Mouse (Mus musculus): ENCODE measurements around the gene H2-T24. TPM values are rescaled to one million over a fixed set of nuclear protein-coding genes. Genes with fewer than 3 reads are reported as not detected.

Gene H2-T24
- 4.2 and 6.5 TPM in 2 replicates for polyA plus RNA-seq (2012; rRNA removed)

GRCm38 (mm10) chr17:36020191-36021073, at the start of gene H2-T24:
Gene H2-T24 (minus strand): TSS chr17:36020560.

DNA sequence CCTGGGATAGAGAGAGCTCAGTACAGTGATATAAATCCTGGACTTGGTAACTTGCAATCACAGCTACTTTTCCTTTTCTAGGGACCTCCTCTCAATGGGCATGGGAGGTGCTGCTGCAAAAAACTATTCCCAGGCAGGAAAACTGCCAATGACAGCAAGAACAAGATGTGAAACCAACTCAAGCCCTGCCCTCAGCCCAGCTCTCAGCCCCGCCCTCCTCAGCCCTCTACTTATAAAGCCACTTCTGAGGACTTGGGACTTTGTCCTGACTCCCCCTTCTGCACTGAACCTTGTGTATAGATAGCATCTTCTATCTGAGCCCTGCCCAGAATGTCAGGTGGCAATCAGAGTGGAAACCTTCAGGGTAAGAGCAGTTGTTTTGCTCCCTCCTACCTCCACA, 38.0 kb upstream of the H2-T24 start, which contains the start of gene Gm11127:
Gene Gm11127, minus strand, starts transcription at position 10 of the 400 bp plus-strand sequence.

DNA sequence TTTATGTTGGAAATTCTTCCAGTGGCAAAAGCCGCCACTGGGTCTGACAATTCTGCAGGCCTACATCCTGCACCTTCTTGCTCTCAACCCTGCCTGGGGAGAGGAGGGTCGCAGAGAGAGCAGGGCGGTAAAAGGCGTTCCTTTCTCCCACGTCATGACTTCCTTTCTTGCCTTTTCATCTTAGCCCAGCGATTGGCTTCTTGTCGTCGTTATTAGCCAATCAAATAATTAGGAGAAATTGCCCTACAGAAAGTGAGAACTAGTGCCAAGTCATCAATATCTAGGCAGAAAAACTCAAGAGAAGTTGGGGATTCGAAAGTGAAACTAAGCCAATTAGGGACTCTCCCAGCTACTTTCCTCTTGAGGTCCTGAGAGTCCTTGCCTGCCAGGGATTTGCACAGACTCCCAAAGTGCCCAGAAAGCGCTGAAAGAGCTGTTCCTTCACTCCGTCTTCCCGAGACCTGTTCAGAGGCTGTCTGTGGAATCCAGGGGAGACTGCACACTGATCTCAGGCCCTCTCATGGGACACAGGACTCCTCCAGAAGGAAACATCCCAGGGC, 22.3 kb upstream of the H2-T24 start, which contains the start of the genes H2-T22 and Gm6034:
Gene H2-T22, minus strand, starts transcription at position 138 of the 560 bp plus-strand sequence.
Gene Gm6034, plus strand, starts transcription at position 352 of the 560 bp plus-strand sequence.

DNA sequence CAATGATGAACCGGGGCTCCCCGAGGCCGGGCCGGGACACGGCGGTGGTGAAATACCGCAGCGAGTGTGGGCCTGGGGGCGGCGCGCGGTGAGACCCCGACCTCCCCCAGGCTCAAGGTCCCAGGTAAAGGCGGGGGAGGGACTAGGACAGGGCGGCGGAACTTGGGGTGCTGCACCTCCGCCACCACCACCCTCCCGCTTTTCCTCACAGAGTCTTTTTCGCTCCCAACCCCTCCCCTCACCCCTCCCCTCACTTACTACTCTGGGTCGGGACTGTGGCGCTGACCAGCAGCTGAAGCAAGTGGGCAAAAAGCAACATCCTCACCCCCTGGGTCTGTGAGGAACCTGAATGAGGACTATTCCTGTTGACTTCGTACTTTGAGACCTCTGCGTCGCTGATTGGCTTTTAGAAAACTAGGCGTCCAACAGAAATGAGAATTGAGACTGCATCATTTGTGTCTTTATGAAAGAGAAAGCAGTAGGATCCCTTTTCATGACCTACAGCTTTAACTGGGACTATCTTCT, 12.1 kb upstream of the H2-T24 start, which contains the start of gene H2-T23:
Gene H2-T23, minus strand, starts transcription at position 505 of the 525 bp plus-strand sequence.

GRCm38 (mm10) chr17:35979401-35980362, 40.7 kb downstream of the H2-T24 start, which contains the start of the genes Gnl1 and Prr3:
Gene Gnl1 (plus strand): TSS chr17:35979851.
Gene Prr3 (minus strand): TSS chr17:35980236.

DNA sequence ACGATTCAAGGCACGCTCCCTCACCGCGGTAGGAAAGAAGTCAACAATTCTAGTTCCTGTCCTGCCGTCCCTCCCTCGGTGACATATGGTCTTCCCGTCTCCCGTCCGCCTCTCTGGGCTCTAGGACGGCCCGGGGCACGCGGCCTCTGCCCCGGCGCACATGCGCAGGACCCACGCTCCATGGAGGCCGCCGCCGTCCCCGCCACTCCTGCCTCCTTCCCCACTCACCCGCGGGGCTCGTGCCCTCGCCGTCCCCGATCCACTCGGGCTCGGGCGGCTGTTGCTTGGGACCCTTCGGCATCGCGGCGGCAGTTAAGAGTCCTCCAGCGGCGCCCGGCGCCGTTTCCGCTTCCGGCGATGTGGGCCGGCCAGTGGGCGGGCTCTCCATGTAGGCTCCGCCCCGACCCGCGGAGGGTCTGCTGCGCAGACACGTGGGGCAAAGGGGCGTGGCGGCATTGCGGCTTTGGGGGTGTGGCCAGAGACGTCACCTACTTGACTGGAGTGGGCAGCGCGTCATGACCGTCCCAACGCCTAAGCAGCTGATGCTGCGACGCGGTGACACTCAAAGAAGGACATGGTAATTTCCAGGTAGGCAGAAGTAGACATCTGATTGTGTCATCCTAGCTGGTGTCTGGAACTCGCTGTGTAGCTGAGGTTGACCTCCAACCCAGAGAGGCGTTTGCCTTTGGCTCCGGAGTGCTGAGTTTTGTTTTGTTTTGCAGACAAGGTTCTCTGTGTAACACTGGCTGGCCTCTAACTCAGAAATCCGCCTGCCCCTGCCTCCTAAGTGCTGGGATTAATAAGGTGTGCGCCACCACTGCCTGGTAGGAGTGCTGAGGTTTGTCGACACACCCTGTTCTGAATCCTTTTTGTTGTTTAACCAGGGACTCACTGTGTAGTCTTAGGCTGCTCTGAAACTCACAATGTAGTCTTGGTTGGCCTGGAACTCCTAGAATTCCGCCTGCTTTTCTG, 50.7 kb downstream of the H2-T24 start, which contains the start of gene Abcf1:
Gene Abcf1, minus strand, starts transcription at position 344 of the 972 bp plus-strand sequence.

Other genes starting within 250 kb of the H2-T24 start
- gene Ier3, start 198.9 kb downstream of the H2-T24 start, polyA plus RNA-seq (2012; rRNA removed): 7.2 and 9.8 TPM in 2 replicates
- 31.6 and 34.3 TPM in 2 replicates for gene Flot1, start 197.3 kb downstream of the H2-T24 start, polyA plus RNA-seq (2012; rRNA removed)
- 448 and 489 TPM in 2 replicates for gene Tubb5, start 182.3 kb downstream of the H2-T24 start, polyA plus RNA-seq (2012; rRNA removed)
- gene Mdc1, start 179.0 kb downstream of the H2-T24 start, polyA plus RNA-seq (2012; rRNA removed): 10.0 and 10.7 TPM in 2 replicates
- 13.3 and 17.0 TPM in 2 replicates for gene Nrm, start 159.2 kb downstream of the H2-T24 start, polyA plus RNA-seq (2012; rRNA removed)
- gene Ppp1r18, start 155.0 kb downstream of the H2-T24 start, polyA plus RNA-seq (2012; rRNA removed): 9.1 and 9.3 TPM in 2 replicates
- 42.6 and 44.7 TPM in 2 replicates for gene Dhx16, start 140.7 kb downstream of the H2-T24 start, polyA plus RNA-seq (2012; rRNA removed)
- gene 2310061I04Rik, start 123.1 kb downstream of the H2-T24 start, polyA plus RNA-seq (2012; rRNA removed): 11.3 and 15.3 TPM in 2 replicates
- 8.2 and 8.5 TPM in 2 replicates for gene Atat1, start 110.5 kb downstream of the H2-T24 start, polyA plus RNA-seq (2012; rRNA removed)
- gene Mrps18b, start 104.2 kb downstream of the H2-T24 start, polyA plus RNA-seq (2012; rRNA removed): 44.9 and 55.3 TPM in 2 replicates
- 13.3 and 16.4 TPM in 2 replicates for gene Ppp1r10, start 104.1 kb downstream of the H2-T24 start, polyA plus RNA-seq (2012; rRNA removed)
- 51.1 and 52.6 TPM in 2 replicates for gene Abcf1, start 50.8 kb downstream of the H2-T24 start, polyA plus RNA-seq (2012; rRNA removed)
- gene Gnl1, start 40.7 kb downstream of the H2-T24 start, polyA plus RNA-seq (2012; rRNA removed): 4.9 and 5.4 TPM in 2 replicates
- 4.5 and 6.2 TPM in 2 replicates for gene Prr3, start 40.3 kb downstream of the H2-T24 start, polyA plus RNA-seq (2012; rRNA removed)
- gene H2-T23, start 12.3 kb upstream of the H2-T24 start, polyA plus RNA-seq (2012; rRNA removed): 25.1 and 29.1 TPM in 2 replicates
- gene H2-T22, start 22.2 kb upstream of the H2-T24 start, polyA plus RNA-seq (2012; rRNA removed): 8.3 and 9.1 TPM in 2 replicates
- gene Gm6034, start 22.4 kb upstream of the H2-T24 start, polyA plus RNA-seq (2012; rRNA removed): not detected in 2 replicates
- not detected in 2 replicates for gene Gm11127, start 37.8 kb upstream of the H2-T24 start, polyA plus RNA-seq (2012; rRNA removed)
- gene Gm19684, start 101.1 kb upstream of the H2-T24 start, polyA plus RNA-seq (2012; rRNA removed): not detected in 2 replicates
- gene Gm7030, start 108.9 kb upstream of the H2-T24 start, polyA plus RNA-seq (2012; rRNA removed): not detected in 2 replicates
- not detected in 2 replicates for gene Gm8909, start 148.0 kb upstream of the H2-T24 start, polyA plus RNA-seq (2012; rRNA removed)
- gene H2-T3, start 169.7 kb upstream of the H2-T24 start, polyA plus RNA-seq (2012; rRNA removed): not detected in 2 replicates
- gene Rpp21, start 237.5 kb upstream of the H2-T24 start, polyA plus RNA-seq (2012; rRNA removed): 34.4 and 41.1 TPM in 2 replicates

Data from liver, embryonic 14 days (tissue).